Mouse (Mus musculus): ENCODE data around the gene Il31ra.

Il31ra gene

GRCm38 (mm10) chr13:112569606-112570005 lies 24.6 kb downstream of the Il31ra start:
- no peak for DNase-seq (ENCODE audit: low read depth in 1 of 2, low spot score in 2 of 2)

- DNase-seq (ENCODE audit: low read depth in 1 of 2, low spot score in 2 of 2), result no peak
Measured at GRCm38 (mm10) chr13:112560554-112561138, 33.5 kb downstream of the Il31ra start.

GRCm38 (mm10) chr13:112556501-112556900 lies 37.7 kb downstream of the Il31ra start:
- DNase-seq (ENCODE audit: low read depth in 1 of 2, low spot score in 2 of 2), result no peak

GRCm38 (mm10) chr13:112553304-112553703 lies 40.9 kb downstream of the Il31ra start:
- DNase-seq (ENCODE audit: low read depth in 1 of 2, low spot score in 2 of 2), result no peak

- DNase-seq (ENCODE audit: low read depth in 1 of 2, low spot score in 2 of 2), result no peak
Measured at GRCm38 (mm10) chr13:112551641-112552548, 42.3 kb downstream of the Il31ra start.

- DNase-seq (ENCODE audit: low read depth in 1 of 2, low spot score in 2 of 2), result no peak
Measured at GRCm38 (mm10) chr13:112541223-112541975, 52.8 kb downstream of the Il31ra start.

GRCm38 (mm10) chr13:112540616-112541015 lies 53.5 kb downstream of the Il31ra start:
- no peak for DNase-seq (ENCODE audit: low read depth in 1 of 2, low spot score in 2 of 2)

- no peak for DNase-seq (ENCODE audit: low read depth in 1 of 2, low spot score in 2 of 2)
Measured at GRCm38 (mm10) chr13:112537065-112537464, 57.1 kb downstream of the Il31ra start.

- no peak for DNase-seq (ENCODE audit: low read depth in 1 of 2, low spot score in 2 of 2)
Measured at GRCm38 (mm10) chr13:112536611-112537010, 57.5 kb downstream of the Il31ra start.

GRCm38 (mm10) chr13:112533556-112533955 lies 60.6 kb downstream of the Il31ra start:
- DNase-seq (ENCODE audit: low read depth in 1 of 2, low spot score in 2 of 2), result no peak

GRCm38 (mm10) chr13:112532235-112532634 lies 61.9 kb downstream of the Il31ra start:
- no peak for DNase-seq (ENCODE audit: low read depth in 1 of 2, low spot score in 2 of 2)

GRCm38 (mm10) chr13:112529893-112530292 lies 64.3 kb downstream of the Il31ra start:
- peak; percentile 35 to 44 for DNase-seq (ENCODE audit: low read depth in 1 of 2, low spot score in 2 of 2)

- DNase-seq (ENCODE audit: low read depth in 1 of 2, low spot score in 2 of 2), result no peak
Measured at GRCm38 (mm10) chr13:112527186-112527585, 67.0 kb downstream of the Il31ra start.

- no peak for DNase-seq (ENCODE audit: low read depth in 1 of 2, low spot score in 2 of 2)
Measured at GRCm38 (mm10) chr13:112523346-112523970, 70.7 kb downstream of the Il31ra start.

- no peak for DNase-seq (ENCODE audit: low read depth in 1 of 2, low spot score in 2 of 2)
Measured at GRCm38 (mm10) chr13:112522896-112523295, 71.3 kb downstream of the Il31ra start.

- no peak for DNase-seq (ENCODE audit: low read depth in 1 of 2, low spot score in 2 of 2)
Measured at GRCm38 (mm10) chr13:112522261-112522660, 71.9 kb downstream of the Il31ra start.

GRCm38 (mm10) chr13:112514546-112514945 lies 79.6 kb downstream of the Il31ra start:
- DNase-seq (ENCODE audit: low read depth in 1 of 2, low spot score in 2 of 2), result no peak

- DNase-seq (ENCODE audit: low read depth in 1 of 2, low spot score in 2 of 2), result no peak
Measured at GRCm38 (mm10) chr13:112512824-112513223, 81.3 kb downstream of the Il31ra start.

GRCm38 (mm10) chr13:112511810-112512209 lies 82.3 kb downstream of the Il31ra start:
- DNase-seq (ENCODE audit: low read depth in 1 of 2, low spot score in 2 of 2), result no peak

GRCm38 (mm10) chr13:112511261-112511660 lies 82.9 kb downstream of the Il31ra start:
- no peak for DNase-seq (ENCODE audit: low read depth in 1 of 2, low spot score in 2 of 2)

Data from monocyte, adult 2 months (primary cell).